Mouse (Mus musculus) midbrain, embryonic 12.5 days (tissue): ENCODE results near the gene Dao. TPM values are rescaled to one million over a fixed set of nuclear protein-coding genes. Genes with fewer than 3 reads are reported as not detected.

ENCODE experiments used
- ATAC-seq: fragments of 200-750 bp; cut with Nextera tagmentation; 2 replicates; pipeline ENCODE4 v1.8.0; 2017; ENCODE audit warnings: low read depth, moderate TSS enrichment, moderate library complexity; ENCODE audit not compliant: low FRiP score
- H3K27ac ChIP-seq: fragments of 300-500 bp; sonication (generic); replicated peaks from 2 replicates; pipeline ENCODE4 v1.5.1; 2016; ENCODE audit warnings: mild to moderate bottlenecking
- H3K27me3 ChIP-seq: fragments of 300-500 bp; sonication (generic); 2 replicates; pipeline ENCODE4 v1.6.1; 2016; ENCODE audit warnings: mild to moderate bottlenecking
- H3K36me3 ChIP-seq: fragments of 300-500 bp; sonication (generic); 2 replicates; pipeline ENCODE4 v1.6.1; 2016
- H3K4me1 ChIP-seq: fragments of 300-500 bp; sonication (generic); 2 replicates; pipeline ENCODE4 v1.6.1; 2016
- H3K4me2 ChIP-seq: fragments of 300-500 bp; sonication (generic); replicated peaks from 2 replicates; pipeline ENCODE4 v1.6.1; 2016; ENCODE audit warnings: mild to moderate bottlenecking, moderate library complexity
- H3K4me3 ChIP-seq: fragments of 300-500 bp; sonication (generic); 2 replicates; pipeline ENCODE4 v1.5.1; 2016; ENCODE audit warnings: mild to moderate bottlenecking
- H3K9ac ChIP-seq: fragments of 300-500 bp; sonication (generic); replicated peaks from 2 replicates; pipeline ENCODE4 v1.6.1; 2016; ENCODE audit warnings: mild to moderate bottlenecking, moderate library complexity
- H3K9me3 ChIP-seq: fragments of 300-500 bp; sonication (generic); 2 replicates; pipeline ENCODE4 v1.6.1; 2016; ENCODE audit warnings: mild to moderate bottlenecking
- WGBS: fragments of 180-500 bp; shearing (Covaris S2); methylation state at CpG from one replicate; pipeline ENCODE4 v1.1.7; 2016; 5-methylcytosine and 5-hydroxymethylcytosine counted together
- polyA plus RNA-seq: library from polyadenylated mRNA; unstranded; fragments of >200 nt; fragmentation: Nextera tagmentation; extraction: Ambion mirVana; gene quantifications from 2 replicates; pipeline ENCODE4 v1.2.1, GENCODE M21; 2016

Gene Dao
- polyA plus RNA-seq, 1 experiment from 2014 or later, result not detected

- Histone ChIP-seq H3K27ac (no peak overlapping the region), H3K4me1 (peaks cover 42% of the 10 kb centered on the region), H3K4me2 (no peak overlapping the region), H3K9ac (no peak overlapping the region), H3K36me3 (peaks cover 36% of the 10 kb centered on the region), H3K9me3 (no peaks in the 10 kb centered on the region), H3K4me3 (no peak overlapping the region), H3K27me3 (no peaks in the 10 kb centered on the region)
- 84% methylated on average over 10 of the region's 10 CpGs for WGBS
- no peak for ATAC-seq
These were observed 32.0 kb upstream of the Dao start for GRCm38 (mm10) chr5:113971434-113971960.

- WGBS, result 22% methylated on average over 18 of the region's 18 CpGs
- ATAC-seq, result 0 out of 2 replicates have a peak, but pooled peaks have one; percentile 41
- Histone ChIP-seq H3K4me3 (no peak overlapping the region), H3K4me1 (peaks cover 42% of the 10 kb centered on the region), H3K27me3 (no peaks in the 10 kb centered on the region), H3K9ac (no peak overlapping the region), H3K36me3 (peaks cover 28% of the 10 kb centered on the region), H3K27ac (peak overlapping the region; percentile 60), H3K4me2 (peak overlapping the region; percentile 17; the same call in 1 of the 2 replicates), H3K9me3 (no peaks in the 10 kb centered on the region)
These were observed 30.7 kb upstream of the Dao start for GRCm38 (mm10) chr5:113972589-113973515.

GRCm38 (mm10) chr5:113973790-113974189 lies 29.7 kb upstream of the Dao start:
- Histone ChIP-seq H3K27me3 (no peaks in the 10 kb centered on the region), H3K9me3 (no peaks in the 10 kb centered on the region), H3K4me1 (peaks cover 42% of the 10 kb centered on the region), H3K27ac (peak overlapping the region; percentile 60; the same call in 1 of the 2 replicates), H3K9ac (no peak overlapping the region), H3K36me3 (peaks cover 21% of the 10 kb centered on the region), H3K4me3 (no peak overlapping the region), H3K4me2 (no peak overlapping the region)
- 90% methylated on average over 8 of the region's 8 CpGs for WGBS
- no peak for ATAC-seq

GRCm38 (mm10) chr5:113974576-113974975 lies 28.9 kb upstream of the Dao start:
- H3K9ac ChIP-seq, result no peak overlapping the region
- H3K27me3 ChIP-seq, result no peaks in the 10 kb centered on the region
- whole genome bisulfite sequencing, result 63% methylated on average over 15 of the region's 15 CpGs
- H3K4me3 ChIP-seq, result no peak overlapping the region
- no peak for ATAC-seq
- H3K36me3 ChIP-seq, result peaks cover 13% of the 10 kb centered on the region
- H3K4me2 ChIP-seq, result no peak overlapping the region
- no peaks in the 10 kb centered on the region for H3K9me3 ChIP-seq
- peaks cover 42% of the 10 kb centered on the region for H3K4me1 ChIP-seq
- H3K27ac ChIP-seq, result no peak overlapping the region

- peaks cover 42% of the 10 kb centered on the region for H3K4me1 ChIP-seq
These were observed 27.8 kb upstream of the Dao start for GRCm38 (mm10) chr5:113975538-113976215.

GRCm38 (mm10) chr5:113976597-113976996 lies 26.9 kb upstream of the Dao start:
- no peak overlapping the region for H3K27ac ChIP-seq
- H3K9ac ChIP-seq, result no peak overlapping the region
- H3K4me1 ChIP-seq, result peaks cover 42% of the 10 kb centered on the region
- H3K4me3 ChIP-seq, result no peak overlapping the region
- no peaks in the 10 kb centered on the region for H3K9me3 ChIP-seq
- H3K4me2 ChIP-seq, result no peak overlapping the region
- 0 out of 2 replicates have a peak, but pooled peaks cover 8% of the 10 kb centered on the region for H3K36me3 ChIP-seq
- no peak for ATAC-seq
- H3K27me3 ChIP-seq, result no peaks in the 10 kb centered on the region
- WGBS, result 87% methylated on average over 8 of the region's 8 CpGs

More at GRCm38 (mm10) chr5:113975538-113976215, 27.8 kb upstream of the Dao start:
- no peak for ATAC-seq
- WGBS, result 70% methylated on average over 9 of the region's 9 CpGs
- Histone ChIP-seq H3K27ac (no peak overlapping the region), H3K36me3 (0 out of 2 replicates have a peak, but pooled peaks cover 5% of the 10 kb centered on the region), H3K9me3 (no peaks in the 10 kb centered on the region), H3K9ac (no peak overlapping the region), H3K27me3 (no peaks in the 10 kb centered on the region), H3K4me2 (no peak overlapping the region), H3K4me3 (no peak overlapping the region)

GRCm38 (mm10) chr5:113977309-113977708 lies 26.2 kb upstream of the Dao start:
- peaks cover 37% of the 10 kb centered on the region for H3K4me1 ChIP-seq
- H3K4me3 ChIP-seq, result no peak overlapping the region
- WGBS, result 87% methylated on average over 8 of the region's 8 CpGs
- no peak overlapping the region for H3K4me2 ChIP-seq
- no peaks in the 10 kb centered on the region for H3K9me3 ChIP-seq
- H3K36me3 ChIP-seq, result 0 out of 2 replicates have a peak, but pooled peaks cover 8% of the 10 kb centered on the region
- no peak for ATAC-seq
- H3K9ac ChIP-seq, result no peak overlapping the region
- no peak overlapping the region for H3K27ac ChIP-seq
- no peaks in the 10 kb centered on the region for H3K27me3 ChIP-seq

GRCm38 (mm10) chr5:113980511-113980910 lies 23.0 kb upstream of the Dao start:
- WGBS, result 87% methylated on average over 1 of the region's 1 CpGs
- Histone ChIP-seq H3K4me3 (no peak overlapping the region), H3K36me3 (peaks cover 18% of the 10 kb centered on the region; the same call in 1 of the 2 replicates), H3K4me1 (peaks cover 7% of the 10 kb centered on the region), H3K4me2 (no peak overlapping the region), H3K27ac (no peak overlapping the region), H3K27me3 (no peaks in the 10 kb centered on the region), H3K9ac (no peak overlapping the region), H3K9me3 (no peaks in the 10 kb centered on the region)
- ATAC-seq, result no peak

- peaks cover 18% of the 10 kb centered on the region; the same call in 1 of the 2 replicates for H3K36me3 ChIP-seq
- no peak for ATAC-seq
- H3K4me1 ChIP-seq, result peaks cover 3% of the 10 kb centered on the region
- no peak overlapping the region for H3K27ac ChIP-seq
- H3K9ac ChIP-seq, result no peak overlapping the region
- H3K4me3 ChIP-seq, result no peak overlapping the region
- H3K27me3 ChIP-seq, result no peaks in the 10 kb centered on the region
- no peak overlapping the region for H3K4me2 ChIP-seq
- WGBS, result 88% methylated on average over 6 of the region's 6 CpGs
- no peaks in the 10 kb centered on the region for H3K9me3 ChIP-seq
These were observed 22.3 kb upstream of the Dao start for GRCm38 (mm10) chr5:113981171-113981570.

- WGBS, result 83% methylated on average over 8 of the region's 8 CpGs
- Histone ChIP-seq H3K4me3 (no peak overlapping the region), H3K9me3 (no peaks in the 10 kb centered on the region), H3K4me1 (peaks cover 10% of the 10 kb centered on the region), H3K27ac (no peak overlapping the region), H3K9ac (no peak overlapping the region), H3K27me3 (no peaks in the 10 kb centered on the region), H3K4me2 (no peak overlapping the region), H3K36me3 (peaks cover 23% of the 10 kb centered on the region; the same call in 1 of the 2 replicates)
- ATAC-seq, result no peak
These were observed 21.7 kb upstream of the Dao start for GRCm38 (mm10) chr5:113981843-113982242.

GRCm38 (mm10) chr5:113983541-113983940 lies 20.0 kb upstream of the Dao start:
- peaks cover 26% of the 10 kb centered on the region; the same call in 1 of the 2 replicates for H3K36me3 ChIP-seq
- no peak overlapping the region for H3K9ac ChIP-seq
- WGBS, result 74% methylated on average over 6 of the region's 6 CpGs

More at GRCm38 (mm10) chr5:113983541-113983940, 20.0 kb upstream of the Dao start:
- Histone ChIP-seq H3K27me3 (no peaks in the 10 kb centered on the region), H3K27ac (no peak overlapping the region), H3K4me3 (no peak overlapping the region), H3K9me3 (no peaks in the 10 kb centered on the region), H3K4me1 (peaks cover 10% of the 10 kb centered on the region), H3K4me2 (no peak overlapping the region)
- no peak for ATAC-seq
